Mouse (Mus musculus): ENCODE measurements around the gene Gjc2.

Gene Gjc2

GRCm38 (mm10) chr11:59208153-59208831, 25.3 kb upstream of the Gjc2 start, which contains the start of gene 2310033P09Rik:
TSS of gene 2310033P09Rik (plus strand) at chr11:59208321.
- DNase-seq (ENCODE audit: low read depth, low spot score) = peak; percentile 92

DNA sequence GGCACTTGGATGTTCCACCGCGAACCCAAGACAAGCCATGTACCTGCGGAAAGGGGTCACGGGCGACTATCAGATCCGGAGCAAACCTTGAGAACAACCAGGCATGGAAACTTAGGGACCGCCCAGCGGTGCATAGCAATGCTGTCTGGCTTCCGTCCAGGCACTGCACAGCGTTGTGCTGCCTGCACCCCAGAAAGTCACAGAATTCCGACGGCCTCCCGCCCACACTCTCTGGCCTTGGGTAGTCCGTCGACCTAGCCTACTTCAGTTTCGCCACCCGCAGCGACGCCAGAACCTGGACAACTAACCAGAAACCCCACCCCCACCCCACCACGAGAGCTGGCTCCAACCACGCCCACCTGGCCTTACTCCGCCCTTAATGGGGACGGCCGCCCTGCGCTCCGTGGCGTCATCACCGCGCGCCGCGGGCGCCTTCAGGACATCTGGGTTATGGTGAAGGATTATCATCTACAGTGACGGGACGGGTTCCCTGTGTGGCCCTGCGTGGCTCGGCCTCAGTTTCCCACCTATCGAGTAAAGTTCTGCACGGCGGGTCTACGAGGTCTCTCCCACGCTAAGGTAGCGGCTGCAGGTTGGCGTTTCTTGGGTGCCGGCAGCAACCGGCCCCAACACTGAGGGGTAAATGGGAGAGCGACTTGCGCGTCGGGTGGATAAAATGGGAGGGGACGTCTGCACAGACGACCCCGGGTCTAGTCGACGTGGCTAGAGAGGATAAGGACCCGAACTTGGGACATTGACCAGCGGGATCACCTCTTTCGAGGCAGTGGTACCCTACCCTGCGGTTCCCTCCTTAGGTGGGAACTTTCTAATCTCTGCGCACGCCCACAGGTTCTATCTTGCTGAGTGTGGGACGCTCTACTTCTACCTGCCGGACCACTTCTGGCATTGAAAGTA, 19.3 kb upstream of the Gjc2 start, which contains the start of gene Mrpl55:
Mrpl55 (plus strand) TSS at position 406 of the 915 bp plus-strand sequence.
- DNase-seq (ENCODE audit: low read depth, low spot score) = peak; percentile 90

DNA sequence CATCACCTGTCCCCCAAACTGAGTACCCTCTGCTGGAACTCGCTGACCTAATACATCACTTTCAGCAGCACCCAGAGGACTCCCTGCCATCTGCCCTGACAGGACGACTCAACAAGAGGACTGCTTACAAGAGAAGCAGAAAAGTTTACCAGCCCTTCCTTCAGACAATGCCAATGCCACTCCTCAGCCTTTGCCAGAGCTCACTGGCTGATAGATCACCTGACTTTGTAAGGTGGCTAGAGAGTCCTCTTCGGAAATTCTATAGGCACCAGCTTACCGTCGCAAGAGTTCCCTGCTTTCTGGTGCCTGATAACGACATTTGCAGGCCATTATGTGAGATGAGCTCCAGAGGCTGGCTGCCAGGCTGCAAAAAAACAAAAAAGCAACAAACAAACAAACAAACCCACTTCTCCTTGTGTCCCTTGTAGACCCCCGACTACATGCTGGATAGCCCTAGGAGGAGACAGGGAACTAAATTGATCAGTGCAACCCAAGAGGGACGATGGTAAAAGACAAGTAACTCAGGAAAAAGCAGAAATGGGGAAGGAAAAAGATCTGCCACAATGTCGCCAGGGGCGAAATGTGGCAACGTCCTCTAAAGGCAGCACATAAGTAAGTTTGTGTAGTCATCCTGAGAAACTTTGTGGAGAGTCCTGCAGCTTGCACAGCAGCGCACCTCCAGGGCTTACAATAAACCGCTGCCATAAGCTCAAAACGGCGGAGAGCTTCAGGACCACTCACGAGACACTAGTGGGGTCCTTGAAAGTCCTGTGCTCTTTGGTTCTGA, 18.4 kb upstream of the Gjc2 start:
- DNase-seq (ENCODE audit: low read depth, low spot score) = no peak

DNA sequence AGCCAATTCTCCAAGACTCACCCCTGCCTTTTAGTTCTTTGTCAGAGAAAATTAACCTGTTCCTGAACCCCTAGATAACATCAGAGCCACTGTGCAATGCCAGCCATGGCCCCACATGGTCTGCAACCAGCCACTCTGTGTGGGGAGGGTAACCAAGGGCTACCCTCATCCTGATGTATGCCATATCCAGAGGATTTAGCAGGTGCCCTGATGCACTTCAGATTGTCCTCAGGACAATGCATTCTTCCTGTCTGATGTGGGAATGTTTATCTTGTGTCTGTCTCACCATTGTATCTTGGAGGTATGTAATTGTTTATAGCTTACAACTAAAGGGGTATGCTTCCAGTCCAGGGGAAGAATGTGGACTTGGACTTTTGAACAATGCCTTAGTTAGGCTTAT, 13.2 kb upstream of the Gjc2 start:
- no peak for DNase-seq (ENCODE audit: low read depth, low spot score)

GRCm38 (mm10) chr11:59192059-59192386, 9.0 kb upstream of the Gjc2 start, which contains the start of gene Guk1:
TSS of gene Guk1 (minus strand) at chr11:59192212.
- no peak for DNase-seq (ENCODE audit: low read depth, low spot score)

DNA sequence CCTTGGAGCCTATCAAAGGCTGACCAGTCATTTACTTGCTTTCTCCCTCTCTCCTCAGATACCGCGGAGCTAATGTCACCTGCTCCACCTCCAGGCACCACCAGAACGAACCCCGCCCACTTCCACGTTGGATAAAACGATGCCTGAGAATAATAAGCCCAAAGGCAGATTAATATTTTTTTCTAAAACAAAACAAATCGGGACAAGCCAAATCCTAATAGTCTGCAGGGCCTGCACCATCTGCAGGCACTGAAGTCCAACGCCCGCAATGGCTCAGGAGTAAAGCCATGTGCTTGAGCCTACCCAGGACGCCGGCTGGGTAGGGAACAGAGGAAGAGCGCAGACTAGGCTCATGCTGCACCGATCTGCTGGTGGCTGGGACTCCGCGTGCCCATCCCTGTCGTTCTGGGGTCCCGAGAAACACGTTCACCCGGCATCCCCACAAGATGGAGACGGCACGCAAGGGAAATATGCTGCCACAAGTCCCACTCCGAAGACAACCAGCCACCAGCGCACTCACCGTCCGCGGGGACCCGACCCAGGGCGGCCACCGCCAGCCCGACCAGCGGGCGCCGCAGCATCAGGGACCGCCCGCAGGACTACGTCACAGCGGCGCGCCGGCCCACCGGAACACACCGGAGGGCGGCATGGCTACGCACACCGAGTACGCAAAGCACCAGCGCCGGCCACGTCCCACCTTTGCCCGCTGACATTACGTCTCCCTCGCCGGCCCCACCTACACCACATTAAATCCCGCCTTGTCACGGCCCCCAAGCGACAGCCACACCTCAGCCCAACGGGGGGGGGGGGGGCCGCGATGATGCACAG, 8.4 kb upstream of the Gjc2 start:
- DNase-seq (ENCODE audit: low read depth, low spot score) = peak; percentile 82

GRCm38 (mm10) chr11:59187706-59188105, 4.7 kb upstream of the Gjc2 start:
- DNase-seq (ENCODE audit: low read depth, low spot score) = peak; percentile 73

DNA sequence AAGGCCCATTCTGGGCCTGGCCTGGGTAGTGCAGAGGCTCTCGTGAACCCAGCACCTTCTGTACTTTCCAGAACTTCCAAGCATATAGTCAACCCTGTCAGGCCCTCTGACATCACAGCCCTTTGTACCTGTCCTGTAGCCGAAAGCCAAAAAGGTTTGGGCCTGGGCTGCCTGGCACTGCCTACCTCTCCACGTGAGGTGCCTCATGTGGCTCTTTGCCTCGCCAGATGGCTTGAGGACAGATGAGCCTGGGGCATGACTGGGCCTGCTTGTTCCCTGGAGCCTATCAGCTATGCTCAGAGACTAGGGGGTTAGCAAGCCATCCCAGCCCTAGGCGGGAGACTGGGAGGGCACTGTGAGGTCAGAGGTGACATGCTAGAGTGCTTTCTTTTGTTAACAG, 2.5 kb upstream of the Gjc2 start:
- DNase-seq (ENCODE audit: low read depth, low spot score) = no peak

DNA sequence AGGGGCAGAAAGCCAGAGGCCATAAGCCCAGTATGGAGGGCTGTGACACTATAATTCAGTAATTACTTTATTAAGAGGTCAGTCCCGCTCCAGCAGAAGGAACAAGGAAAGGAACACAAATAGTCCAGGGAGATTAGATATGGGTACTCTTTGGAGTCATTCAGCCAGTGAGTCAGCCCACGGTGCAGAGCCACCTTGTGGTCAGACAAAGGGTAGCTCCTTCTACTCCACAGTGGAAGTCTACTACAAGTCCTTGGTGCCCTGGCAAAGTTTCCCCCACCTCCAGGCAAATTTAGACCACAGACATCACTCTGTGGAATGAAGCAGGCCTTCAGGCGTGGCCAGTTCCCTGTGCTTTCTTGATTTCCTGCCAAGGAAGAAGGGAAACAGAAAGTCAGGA, 808 bp upstream of the Gjc2 start:
- no peak for DNase-seq (ENCODE audit: low read depth, low spot score)

DNA sequence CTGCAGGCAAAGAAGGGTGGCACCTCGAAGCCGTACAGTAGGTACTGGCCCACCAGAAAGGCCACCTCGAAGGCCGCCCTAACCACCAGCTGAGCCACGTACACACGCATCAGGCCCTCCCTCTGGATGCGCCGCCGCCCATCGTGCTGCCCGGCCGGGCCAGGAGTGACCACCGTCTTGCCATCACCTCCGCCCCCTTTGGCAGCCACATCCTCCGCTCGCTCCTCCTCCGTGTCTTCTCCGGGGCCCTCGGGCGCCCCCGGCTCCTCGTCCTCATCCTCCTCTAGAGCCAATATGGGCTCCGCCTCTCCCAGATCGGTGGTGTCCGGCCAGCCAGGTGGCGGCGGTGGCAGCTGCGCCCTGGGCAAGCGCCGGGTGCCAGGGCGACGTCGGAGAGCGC, 6.1 kb downstream of the Gjc2 start:
- no peak for DNase-seq (ENCODE audit: low read depth, low spot score)

DNA sequence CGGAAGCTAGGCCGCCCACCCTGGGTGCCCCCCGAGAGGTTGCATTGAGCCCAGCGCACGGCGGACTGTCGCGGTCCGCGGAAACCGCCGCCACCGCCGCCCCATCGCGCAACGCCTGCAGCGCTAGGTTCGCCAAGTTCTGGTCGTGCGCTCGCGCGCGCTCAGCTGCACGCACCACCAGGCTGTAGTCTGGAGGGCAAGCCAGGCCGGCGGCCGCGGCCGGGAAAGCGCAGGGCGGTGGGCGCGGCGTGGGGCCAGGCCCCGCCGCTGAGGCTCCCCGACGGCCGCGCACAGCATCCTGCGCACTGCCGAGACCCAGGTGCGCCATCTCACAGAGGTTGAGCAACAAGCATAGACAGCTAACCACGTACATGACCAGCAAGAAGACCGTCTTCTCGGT, 6.5 kb downstream of the Gjc2 start:
- DNase-seq (ENCODE audit: low read depth, low spot score) = no peak

DNA sequence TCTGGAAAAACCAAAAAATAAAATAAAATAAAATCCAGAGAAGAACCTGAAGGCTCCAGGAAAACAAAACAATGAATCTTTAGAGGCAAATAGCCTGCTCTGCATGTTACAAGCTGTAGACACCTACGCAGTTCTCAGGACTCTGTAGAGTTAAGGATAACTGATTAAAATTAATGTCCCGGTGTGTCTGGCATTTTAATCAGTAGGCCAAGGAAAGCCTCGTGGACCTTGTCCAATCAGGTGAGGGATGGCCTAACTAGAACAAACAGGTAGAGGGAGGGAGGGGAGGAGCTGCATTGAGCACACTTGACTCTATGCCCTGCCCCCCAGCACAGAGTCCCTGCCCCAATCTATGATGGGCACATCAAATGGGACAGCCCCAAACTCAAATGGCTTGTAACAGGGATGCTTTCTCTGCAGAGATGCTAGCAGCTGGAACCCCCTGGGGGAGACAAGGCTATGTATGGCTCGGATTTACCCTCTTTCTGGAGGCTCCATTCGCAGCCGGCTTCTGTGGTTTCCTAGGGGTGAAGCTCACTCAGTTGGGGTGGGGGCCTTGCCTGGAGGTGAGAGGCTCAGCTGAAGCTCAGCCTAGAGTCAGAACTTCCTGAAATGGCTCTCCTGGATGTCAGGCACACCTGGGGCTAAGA, 8.7 kb downstream of the Gjc2 start:
- no peak for DNase-seq (ENCODE audit: low read depth, low spot score)

GRCm38 (mm10) chr11:59170549-59170948, 12.5 kb downstream of the Gjc2 start:
- no peak for DNase-seq (ENCODE audit: low read depth, low spot score)

DNA sequence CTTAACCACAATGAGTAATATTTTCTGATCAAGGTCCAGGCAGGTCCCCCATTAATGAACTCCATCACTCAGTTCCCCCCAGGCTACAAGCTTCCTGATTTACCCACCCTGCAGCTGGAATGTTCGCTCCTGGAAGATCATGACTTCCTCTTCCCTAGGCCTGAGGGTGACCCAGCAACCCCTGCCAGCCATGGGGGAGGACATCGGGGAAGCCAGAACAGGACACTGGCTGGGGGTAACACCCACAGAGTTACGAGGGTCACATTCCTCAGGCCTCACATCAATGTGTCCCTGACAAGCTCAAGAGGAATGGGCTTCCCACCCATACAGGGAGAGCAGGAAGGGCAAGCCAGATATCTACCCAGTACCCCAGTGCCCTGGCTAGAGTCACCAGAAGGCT, 13.2 kb downstream of the Gjc2 start:
- DNase-seq (ENCODE audit: low read depth, low spot score) = no peak

DNA sequence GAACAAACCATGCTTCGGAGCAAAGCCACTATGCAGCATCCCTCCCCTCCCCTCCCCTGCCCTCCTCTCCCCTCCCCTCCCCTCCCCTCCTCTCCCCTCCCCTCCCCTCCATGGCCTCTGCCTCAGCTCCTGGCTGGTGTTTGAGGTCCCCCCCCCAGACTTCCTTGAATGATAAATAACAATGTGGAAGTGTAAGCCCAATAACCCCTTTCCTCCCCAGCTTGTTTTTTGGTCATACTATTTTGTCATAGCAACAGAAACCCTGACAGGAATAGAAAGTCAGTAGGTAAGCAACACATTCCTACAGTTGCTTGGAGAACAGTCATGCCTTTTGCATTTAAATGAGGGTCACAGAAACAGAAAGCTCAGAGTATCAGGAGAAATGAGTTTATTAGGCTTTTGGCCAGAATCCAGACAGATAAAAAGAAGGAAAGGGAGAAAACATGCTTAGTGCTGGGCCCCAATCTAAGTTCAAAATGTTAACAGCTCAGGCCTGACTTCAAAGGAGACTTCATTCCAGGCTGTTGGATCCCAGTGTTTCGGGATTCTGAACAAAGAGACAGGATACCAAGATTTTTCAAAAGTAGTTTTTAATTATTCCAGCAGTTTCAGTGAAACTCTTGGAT, 17.3 kb downstream of the Gjc2 start:
- no peak for DNase-seq (ENCODE audit: low read depth, low spot score)

DNA sequence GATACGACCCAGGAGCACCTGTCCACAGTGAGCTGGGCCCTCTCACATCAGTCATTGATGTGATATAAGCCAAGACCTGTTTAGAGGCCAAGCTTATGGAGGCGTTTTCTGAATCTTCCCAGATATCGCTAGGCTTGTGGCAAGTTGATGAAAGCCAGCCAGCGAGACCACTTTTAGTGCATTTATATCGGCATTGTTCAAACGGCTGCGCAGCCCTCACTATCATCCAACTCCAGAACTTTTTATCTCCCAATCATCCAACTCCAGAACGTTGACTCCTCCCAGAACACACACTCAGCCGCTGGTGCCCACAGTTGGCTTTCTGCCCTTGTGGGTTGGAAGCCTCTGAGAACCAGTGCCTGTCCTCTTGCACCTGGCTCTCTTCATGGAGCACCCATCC, 18.6 kb downstream of the Gjc2 start:
- no peak for DNase-seq (ENCODE audit: low read depth, low spot score)

DNA sequence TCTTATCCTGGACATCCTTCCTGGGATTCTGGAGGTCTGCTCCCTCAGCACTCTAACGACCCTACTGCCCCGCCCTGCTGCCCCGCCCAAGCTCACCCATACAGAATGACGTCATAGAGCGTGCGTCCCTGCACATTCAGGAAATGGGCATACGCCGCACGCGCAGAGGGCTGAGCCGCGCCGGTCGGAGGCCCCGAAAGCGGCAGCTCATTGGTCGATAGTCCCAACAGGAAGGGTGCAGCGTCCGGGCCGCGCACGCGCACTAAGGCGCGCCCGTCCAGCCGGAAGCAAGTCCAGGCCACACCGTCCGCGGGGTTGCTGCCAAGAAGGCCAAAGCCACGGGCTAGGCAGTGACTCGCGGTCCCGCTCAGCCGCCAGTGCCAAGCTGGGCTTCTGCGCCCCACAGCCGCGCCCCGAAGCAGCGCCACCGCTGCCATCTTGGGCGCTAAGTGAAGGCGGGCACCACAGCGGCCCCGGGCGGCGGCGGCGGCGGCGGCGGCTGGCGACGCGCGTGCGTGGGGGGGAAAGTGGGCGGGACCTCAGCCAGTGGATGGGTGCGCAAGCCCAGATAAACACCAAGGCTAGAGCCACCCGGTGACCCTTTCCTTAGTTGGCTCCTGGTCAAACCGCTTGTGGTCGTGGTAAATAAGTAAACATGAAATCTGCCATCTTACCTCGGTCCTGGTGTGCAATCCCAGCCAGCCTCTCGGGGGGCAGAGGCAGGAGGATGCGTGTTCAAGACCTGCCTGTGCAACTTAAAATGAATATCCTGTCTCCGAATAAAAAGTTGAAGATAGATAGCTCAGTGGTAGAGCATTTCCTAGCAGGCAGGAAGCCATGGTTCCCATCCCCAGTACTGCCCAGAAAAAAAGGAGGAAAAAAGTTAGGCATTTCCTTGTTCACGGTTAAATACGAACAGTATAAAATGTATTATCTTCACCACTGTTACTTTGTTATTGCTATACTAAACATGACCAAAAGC, 19.5 kb downstream of the Gjc2 start, which contains the start of gene Iba57:
Iba57 (minus strand) TSS at position 485 of the 982 bp plus-strand sequence.
- DNase-seq (ENCODE audit: low read depth, low spot score) = peak; percentile 94

GRCm38 (mm10) chr11:59162443-59163254, 20.4 kb downstream of the Gjc2 start:
- DNase-seq (ENCODE audit: low read depth, low spot score) = no peak

All from retina, adult 2 months (tissue).